10 mouse cellular contexts compared by ENCODE assay signal in the genomic region with DNA sequence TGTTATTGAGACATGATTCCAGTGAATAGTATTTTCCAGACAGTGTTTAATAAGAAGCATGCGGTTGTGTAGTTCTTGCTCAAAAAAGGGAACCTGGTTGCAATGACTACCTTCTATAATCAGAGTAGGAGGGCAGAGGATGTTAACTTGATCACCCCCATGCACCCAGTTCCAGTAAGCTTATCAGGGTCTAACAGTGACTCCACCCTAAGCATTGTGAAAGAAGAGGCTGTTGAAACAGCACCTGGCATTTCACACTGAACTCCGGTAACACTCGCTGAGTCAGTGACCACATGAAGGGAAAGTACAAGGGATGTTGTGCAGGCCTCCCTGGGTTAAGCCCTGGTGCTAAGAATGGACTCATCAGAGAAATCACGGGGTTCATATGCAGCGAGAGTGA.
A peak's percentile ranks its signal among the peaks of the same experiment; 100 is the strongest.
DNase-seq lines count a peak whose midpoint lies in the region; ATAC-seq and TF ChIP-seq lines count a peak whose summit lies in the region.
"Had no signal": no experiment of that assay in that cellular context is flagged by ENCODE, and none has a peak within 500 bp of the region (broad histone marks: within the 10 kb centered on the region; RNA-seq: fewer than 3 reads in every experiment).

No protein-coding gene starts in this region.

- no peaks in the 10 kb centered on the region for H3K36me3 ChIP-seq in liver, embryonic 13.5 days
- no peaks in the 10 kb centered on the region for H3K36me3 ChIP-seq in kidney, adult 2 months (ENCODE audit: control insufficient read depth, insufficient read depth, low read length)

- WGBS in liver, embryonic 13.5 days (ENCODE audit: insufficient replicate concordance) = 14% methylated on average over 5 of the region's 5 CpGs
- 86% methylated on average over 5 of the region's 5 CpGs for WGBS in kidney, adult 2 months

- peaks cover 9% of the 10 kb centered on the region; the same call in 1 of the 2 replicates for H3K4me1 ChIP-seq in liver, embryonic 13.5 days (replicated peaks)
- H3K4me1 ChIP-seq in kidney, adult 2 months (ENCODE audit: control insufficient read depth, insufficient read depth, low read length) = no peaks in the 10 kb centered on the region

- TF ChIP-seq POLR2A in kidney, adult 2 months (IDR thresholded peaks at IDR 0.05; ENCODE audit: low read depth, low read length) = no peak

- TF ChIP-seq CTCF in kidney, adult 2 months (conservative IDR thresholded peaks at IDR 0.05; ENCODE audit: insufficient read depth, insufficient read length, low read depth, low read length) = no peak

- H3K27ac ChIP-seq in liver, embryonic 13.5 days = no peak overlapping the region
- no peak overlapping the region for H3K27ac ChIP-seq in kidney, adult 2 months (ENCODE audit: insufficient read depth, low read depth, low read length)

- no peaks in the 10 kb centered on the region for H3K27me3 ChIP-seq in liver, embryonic 13.5 days
- no peaks in the 10 kb centered on the region for H3K27me3 ChIP-seq in kidney, adult 2 months (replicated peaks; ENCODE audit: control insufficient read depth, insufficient read depth, low read length)

- H3K4me2 ChIP-seq in liver, embryonic 13.5 days = no peak overlapping the region

- no peak overlapping the region for H3K4me3 ChIP-seq in liver, embryonic 13.5 days (replicated peaks)
- H3K4me3 ChIP-seq in kidney, adult 2 months (ENCODE audit: insufficient read depth, low read depth, low read length) = no peak overlapping the region

- peak; percentile 11 for DNase-seq in adrenal gland, adult 2 months
- DNase-seq in adrenal gland, postnatal 36 days = no peak
- DNase-seq in adipocyte (ENCODE audit: low spot score) = peak; percentile 70
- peak; percentile 32 for DNase-seq in liver, embryonic 13.5 days
- DNase-seq in left cerebral cortex, postnatal 10 days (ENCODE audit: extremely low spot score in 1 of 2, low spot score in 2 of 2) = no peak
- DNase-seq in kidney, postnatal 10 days = no peak
- no peak for DNase-seq in kidney, adult 2 months
- DNase-seq: midbrain, embryonic 14.5 days; right cerebral cortex, postnatal 25 days had no signal

- no peak overlapping the region for H3K9ac ChIP-seq in liver, embryonic 13.5 days

- intact Hi-C loops in left cerebral cortex, postnatal 10 days (cut with DNase I) = no loop called here

- no peaks in the 10 kb centered on the region for H3K9me3 ChIP-seq in liver, embryonic 13.5 days (replicated peaks)

- peak; percentile 91 for ATAC-seq in liver, embryonic 13.5 days (ENCODE audit: low read depth)
- ATAC-seq in neutrophil, adult 5-6 weeks (ENCODE audit: extremely low read depth, insufficient number of reproducible peaks, low FRiP score, poor library complexity, severe bottlenecking) = peak; percentile 94

Comparison
In these comparisons a context has a peak if more than half of its experiments do, and no peak if none do; other contexts are left out.
1. DNase-seq: peak in adrenal gland, adult 2 months (single experiment), adipocyte (single experiment) and liver, embryonic 13.5 days (single experiment); none in adrenal gland, postnatal 36 days (0 of 2), left cerebral cortex, postnatal 10 days (0 of 2), kidney, postnatal 10 days (single experiment) and kidney, adult 2 months (single experiment).